Mouse (Mus musculus) urinary bladder, adult 2 months (tissue): ENCODE data around the gene Abcf1. TPM values are rescaled to one million over a fixed set of nuclear protein-coding genes. Genes with fewer than 3 reads are reported as not detected.
A peak's percentile ranks its signal among the peaks of the same experiment; 100 is the strongest.
"Not testable (repeated sequence)": the region's sequence is repeated elsewhere in the genome, so short reads cannot be mapped to it uniquely, and the experiment has no call there.

Experiments used
- DNase-seq: peaks from one replicate; pipeline ENCODE4 v3.0.0; 2022; ENCODE audit warnings: low spot score
- polyA plus RNA-seq: library from polyadenylated mRNA; depleted of rRNA; stranded (reverse); fragments of >200 nt; gene quantifications from 2 replicates; pipeline ENCODE4 v1.2.3, GENCODE M21; 2012

Gene Abcf1
- polyA plus RNA-seq, 1 experiment, result 58.4 TPM

- peak; percentile 93 for DNase-seq
These were observed 10.1 kb upstream of the Abcf1 start, which contains the start of the genes Gnl1 and Prr3 for GRCm38 (mm10) chr17:35979401-35980362. Gene Gnl1, plus strand, starts transcription at chr17:35979851. Gene Prr3, minus strand, starts transcription at chr17:35980236.

GRCm38 (mm10) chr17:35978811-35979400 lies 9.3 kb upstream of the Abcf1 start:
- no peak for DNase-seq

- no peak for DNase-seq
These were observed 2.6 kb upstream of the Abcf1 start for GRCm38 (mm10) chr17:35972131-35972530.

- DNase-seq, result no peak
These were observed 1.9 kb downstream of the Abcf1 start for GRCm38 (mm10) chr17:35967621-35968020.

GRCm38 (mm10) chr17:35963279-35963678 lies 6.3 kb downstream of the Abcf1 start:
- DNase-seq, result no peak

GRCm38 (mm10) chr17:35958533-35959223 lies 10.9 kb downstream of the Abcf1 start:
- no peak for DNase-seq

GRCm38 (mm10) chr17:35954665-35955064 lies 14.9 kb downstream of the Abcf1 start:
- DNase-seq, result no peak

GRCm38 (mm10) chr17:35952559-35952958 lies 17.0 kb downstream of the Abcf1 start:
- DNase-seq, result not testable (repeated sequence)

- DNase-seq, result not testable (repeated sequence)
These were observed 18.6 kb downstream of the Abcf1 start for GRCm38 (mm10) chr17:35950946-35951345.

GRCm38 (mm10) chr17:35939941-35940340 lies 29.6 kb downstream of the Abcf1 start:
- DNase-seq, result no peak

- DNase-seq, result no peak
These were observed 30.5 kb downstream of the Abcf1 start for GRCm38 (mm10) chr17:35939108-35939507.

GRCm38 (mm10) chr17:35937700-35938348 lies 31.7 kb downstream of the Abcf1 start:
- no peak for DNase-seq

- peak; percentile 13 for DNase-seq
These were observed 33.8 kb downstream of the Abcf1 start for GRCm38 (mm10) chr17:35935763-35936162.

- peak; percentile 11 for DNase-seq
These were observed 37.0 kb downstream of the Abcf1 start for GRCm38 (mm10) chr17:35932608-35933007.

- peak; percentile 19 for DNase-seq
These were observed 38.9 kb downstream of the Abcf1 start for GRCm38 (mm10) chr17:35930627-35931026.

- peak; percentile 13 for DNase-seq
These were observed 40.0 kb downstream of the Abcf1 start for GRCm38 (mm10) chr17:35929534-35929933.

- no peak for DNase-seq
These were observed 42.1 kb downstream of the Abcf1 start for GRCm38 (mm10) chr17:35927471-35927870.

- DNase-seq, result no peak
These were observed 46.3 kb downstream of the Abcf1 start for GRCm38 (mm10) chr17:35923281-35923680.

- no peak for DNase-seq
These were observed 47.0 kb downstream of the Abcf1 start for GRCm38 (mm10) chr17:35922566-35922965.

GRCm38 (mm10) chr17:35921710-35922109 lies 47.9 kb downstream of the Abcf1 start:
- no peak for DNase-seq

- DNase-seq, result no peak
These were observed 48.5 kb downstream of the Abcf1 start for GRCm38 (mm10) chr17:35920862-35921562.
